Mouse (Mus musculus) cortical plate, adult 2 months (tissue): ENCODE results near the gene Rreb1. TPM values are rescaled to one million over a fixed set of nuclear protein-coding genes. Genes with fewer than 3 reads are reported as not detected.
A peak's percentile ranks its signal among the peaks of the same experiment; 100 is the strongest.

ENCODE experiments used
- H3K27ac ChIP-seq: fragments of 200-500 bp; 2 replicates; pipeline ENCODE4 v1.5.1; 2012; ENCODE audit warnings: low read length, control low read depth, inconsistent platforms; ENCODE audit not compliant: insufficient read depth
- H3K4me1 ChIP-seq: fragments of 200-500 bp; 2 replicates; pipeline ENCODE4 v1.6.1; 2011; ENCODE audit warnings: low read length; ENCODE audit not compliant: control insufficient read depth, insufficient read depth
- H3K4me3 ChIP-seq: fragments of 200-500 bp; 2 replicates; pipeline ENCODE4 v1.5.1; 2011; ENCODE audit warnings: mild to moderate bottlenecking, low read length, control low read depth; ENCODE audit not compliant: insufficient read depth
- CTCF ChIP-seq: fragments of 200-500 bp; IDR thresholded peaks from 2 replicates; pipeline ENCODE4 v1.5.1; 2011; ENCODE audit warnings: mild to moderate bottlenecking, control low read depth, low read length; ENCODE audit not compliant: insufficient read depth; ENCODE audit errors: extremely low read depth
- POLR2A ChIP-seq: fragments of 200-500 bp; IDR thresholded peaks from 2 replicates; pipeline ENCODE4 v1.6.1; 2011; ENCODE audit warnings: mild to moderate bottlenecking, low read length, control low read depth; ENCODE audit not compliant: insufficient read depth; ENCODE audit errors: extremely low read depth
- polyA plus RNA-seq: library from polyadenylated mRNA; depleted of rRNA; stranded (reverse); fragments of >200 nt; gene quantifications from 2 replicates; pipeline ENCODE4 v1.2.3, GENCODE M21; 2012

Gene Rreb1
- polyA plus RNA-seq, 1 experiment = 32.0 TPM

GRCm38 (mm10) chr13:37847601-37848358, 69.6 kb downstream of the Rreb1 start:
- H3K4me1 ChIP-seq = no peaks in the 10 kb centered on the region
- TF ChIP-seq CTCF (no peak), POLR2A (no peak)
- H3K27ac ChIP-seq = no peak overlapping the region
- H3K4me3 ChIP-seq = no peak overlapping the region

DNA sequence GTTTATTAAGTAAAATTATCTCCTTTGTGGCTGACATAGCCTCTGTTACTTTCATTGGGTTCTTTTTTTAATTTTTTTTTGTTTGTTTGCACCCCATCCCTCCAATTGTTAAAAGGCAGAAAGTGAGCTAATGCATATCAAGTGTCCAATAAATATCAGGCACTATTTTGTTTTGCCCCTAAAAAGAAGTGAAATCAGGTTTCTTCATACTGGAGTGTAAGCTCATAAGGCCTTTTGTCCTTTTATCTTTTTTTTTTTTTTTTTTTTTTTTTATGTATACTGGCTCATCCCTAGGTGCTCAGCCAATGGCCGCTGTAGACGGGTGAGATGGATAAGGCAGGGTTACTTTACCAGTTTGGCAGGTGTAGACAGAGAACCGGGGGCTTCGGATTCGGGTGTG, 70.2 kb downstream of the Rreb1 start:
- Histone ChIP-seq H3K27ac (no peak overlapping the region), H3K4me1 (no peaks in the 10 kb centered on the region), H3K4me3 (no peak overlapping the region)
- TF ChIP-seq POLR2A (no peak), CTCF (no peak)

- Histone ChIP-seq H3K4me1 (no peaks in the 10 kb centered on the region), H3K27ac (no peak overlapping the region), H3K4me3 (no peak overlapping the region)
- no peak for TF ChIP-seq POLR2A
- no peak for TF ChIP-seq CTCF
Measured at GRCm38 (mm10) chr13:37851617-37852016, 73.4 kb downstream of the Rreb1 start.

DNA sequence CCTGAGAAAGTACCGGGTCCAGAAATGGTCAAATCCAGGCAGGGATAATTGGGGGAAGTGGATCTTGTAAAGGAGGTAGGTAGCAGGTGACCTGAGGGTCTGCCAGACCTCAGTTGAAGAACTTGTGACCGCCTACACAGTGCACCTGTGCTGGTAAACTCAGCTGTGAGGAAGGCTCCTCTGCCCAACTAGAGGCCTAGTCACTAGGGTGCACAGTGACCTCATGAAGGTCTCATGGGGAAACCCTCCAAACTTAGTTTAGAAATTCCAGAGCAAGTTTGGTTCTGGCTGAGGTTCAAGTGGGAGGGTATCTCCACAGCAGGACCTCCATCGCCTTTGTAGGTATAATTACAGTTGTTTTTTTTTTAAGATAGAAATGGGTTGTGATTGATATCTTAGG, 74.7 kb downstream of the Rreb1 start:
- no peaks in the 10 kb centered on the region for H3K4me1 ChIP-seq
- H3K4me3 ChIP-seq = no peak overlapping the region
- H3K27ac ChIP-seq = no peak overlapping the region
- no peak for TF ChIP-seq POLR2A
- no peak for TF ChIP-seq CTCF

GRCm38 (mm10) chr13:37853441-37853840, 75.2 kb downstream of the Rreb1 start:
- Histone ChIP-seq H3K27ac (no peak overlapping the region), H3K4me1 (no peaks in the 10 kb centered on the region), H3K4me3 (no peak overlapping the region; the same call in 1 of the 2 replicates)
- TF ChIP-seq POLR2A (no peak), CTCF (no peak)

GRCm38 (mm10) chr13:37854031-37854431, 75.8 kb downstream of the Rreb1 start:
- TF ChIP-seq CTCF = no peak
- TF ChIP-seq POLR2A = no peak
- no peak overlapping the region; the same call in none of the 2 replicates for H3K4me3 ChIP-seq

DNA sequence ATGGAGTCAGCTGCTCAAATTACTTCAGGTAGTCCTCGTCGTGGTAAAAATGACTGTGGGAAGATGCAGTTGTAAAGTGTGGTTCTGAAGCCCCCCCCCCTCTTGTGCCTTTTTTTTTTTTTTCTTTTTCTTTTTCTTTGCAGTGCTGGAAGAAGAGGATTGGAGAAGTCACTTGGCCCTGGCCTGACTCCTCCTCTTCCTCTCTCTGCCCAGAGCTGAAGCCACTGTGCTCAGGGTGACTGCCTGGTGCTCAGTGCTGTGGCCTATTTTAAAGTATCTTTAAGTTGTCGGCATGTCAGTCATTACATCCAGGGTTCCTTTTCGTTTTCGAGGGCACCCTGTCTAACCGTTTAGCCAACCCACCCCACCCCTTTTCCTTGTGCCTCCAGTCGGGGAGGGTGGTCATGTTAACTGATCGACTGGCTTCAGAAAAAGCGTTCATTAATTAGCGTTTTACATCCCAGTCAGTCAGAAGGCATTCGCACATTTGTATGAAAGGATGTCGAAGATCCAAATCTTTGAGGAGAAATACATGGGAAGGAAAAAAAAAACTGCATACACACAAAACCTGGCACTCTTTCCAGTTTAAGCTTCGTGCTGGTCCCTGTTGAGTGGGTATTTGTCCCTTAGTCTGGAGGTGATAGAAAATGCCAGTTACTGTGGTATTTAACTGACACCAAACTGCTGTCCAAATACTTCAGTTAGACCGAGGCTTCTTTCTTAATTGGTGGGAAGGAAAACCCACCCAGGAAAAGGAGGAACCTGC, 76.4 kb downstream of the Rreb1 start:
- Histone ChIP-seq H3K27ac (0 out of 2 replicates have a peak overlapping the region, but pooled peaks have one; percentile 62), H3K4me1 (no peaks in the 10 kb centered on the region), H3K4me3 (no peak overlapping the region; the same call in none of the 2 replicates)
- no peak for TF ChIP-seq POLR2A

More at GRCm38 (mm10) chr13:37854031-37854431, 75.8 kb downstream of the Rreb1 start:
- Histone ChIP-seq H3K4me1 (no peaks in the 10 kb centered on the region), H3K27ac (no peak overlapping the region)

DNA sequence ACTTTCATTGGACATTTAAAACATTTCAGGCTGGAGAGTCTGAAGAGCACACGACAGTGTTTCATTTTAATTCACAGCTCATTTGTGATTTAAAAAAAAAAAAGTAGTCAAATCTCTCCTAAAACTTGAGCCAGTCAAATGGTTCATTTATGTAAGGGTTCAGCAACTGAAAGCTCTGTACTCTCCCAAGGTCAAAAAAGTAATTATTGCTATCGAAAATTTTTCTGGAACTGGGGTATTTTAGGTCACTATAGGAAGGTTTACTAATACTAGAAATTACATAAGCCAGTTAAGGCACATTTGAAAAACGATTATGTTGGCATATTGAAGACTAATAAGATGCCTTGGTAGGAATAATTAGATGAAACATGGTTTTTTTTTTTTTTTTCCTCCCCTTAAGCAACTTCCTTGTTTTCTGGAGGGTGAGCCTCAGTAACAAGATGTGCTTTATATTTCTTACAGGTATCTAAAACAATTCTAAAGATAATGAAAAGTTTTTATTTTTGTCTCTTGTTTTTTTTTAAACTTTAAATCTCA, 77.1 kb downstream of the Rreb1 start:
- Histone ChIP-seq H3K4me1 (no peaks in the 10 kb centered on the region), H3K4me3 (no peak overlapping the region), H3K27ac (no peak overlapping the region)
- TF ChIP-seq CTCF (no peak), POLR2A (no peak)

- Histone ChIP-seq H3K4me3 (no peak overlapping the region), H3K27ac (no peak overlapping the region), H3K4me1 (no peaks in the 10 kb centered on the region)
- no peak for TF ChIP-seq POLR2A
Measured at GRCm38 (mm10) chr13:37855765-37856164, 77.6 kb downstream of the Rreb1 start.

- no peaks in the 10 kb centered on the region for H3K4me1 ChIP-seq
- TF ChIP-seq POLR2A = no peak
- no peak for TF ChIP-seq CTCF
- H3K27ac ChIP-seq = no peak overlapping the region
- no peak overlapping the region; the same call in 1 of the 2 replicates for H3K4me3 ChIP-seq
Measured at GRCm38 (mm10) chr13:37856537-37856936, 78.3 kb downstream of the Rreb1 start.
